Mouse (Mus musculus) bone marrow macrophage, adult 2 months (primary cell): ENCODE results near the gene Igsf8. TPM values are rescaled to one million over a fixed set of nuclear protein-coding genes. Genes with fewer than 3 reads are reported as not detected.

Experiments
- H3K27ac ChIP-seq: 2 replicates; pipeline ENCODE4 v1.5.1; 2012; ENCODE audit warnings: low read depth, low read length; ENCODE audit not compliant: insufficient read depth
- H3K4me1 ChIP-seq: 2 replicates; pipeline ENCODE4 v1.6.1; 2012; ENCODE audit warnings: low read length; ENCODE audit not compliant: control insufficient read depth, insufficient read depth
- H3K4me3 ChIP-seq: 2 replicates; pipeline ENCODE4 v1.5.1; 2012; ENCODE audit warnings: mild to moderate bottlenecking, low read length, moderate library complexity; ENCODE audit not compliant: insufficient read depth
- CTCF ChIP-seq: IDR thresholded peaks from 2 replicates; pipeline ENCODE4 v1.5.1; 2012; ENCODE audit warnings: low read depth, mild to moderate bottlenecking, low read length, moderate library complexity
- POLR2A ChIP-seq: IDR thresholded peaks from 2 replicates; pipeline ENCODE4 v1.6.1; 2012; ENCODE audit warnings: mild to moderate bottlenecking, low read depth, low read length, borderline replicate concordance
- polyA plus RNA-seq: library from polyadenylated mRNA; stranded (reverse); fragments of >200 nt; gene quantifications from 2 replicates; pipeline ENCODE4 v1.2.4, GENCODE M21; 2012; ENCODE audit not compliant: missing spikeins, insufficient read depth, insufficient read length

The Igsf8 gene
- polyA plus RNA-seq, 1 experiment, result 90.3 TPM

- H3K4me1 ChIP-seq, result peaks cover 6% of the 10 kb centered on the region
- H3K4me3 ChIP-seq, result peak within 1 kb of the TSS; percentile 51
- no peak for TF ChIP-seq CTCF
- no peak for TF ChIP-seq POLR2A
- no peak within 1 kb of the TSS for H3K27ac ChIP-seq
Measured at GRCm38 (mm10) chr1:172340729-172341321, 79.4 kb downstream of the Igsf8 start, which contains the start of gene Kcnj10. TSS of gene Kcnj10 (plus strand) at chr1:172341210.

GRCm38 (mm10) chr1:172341386-172341785, 79.9 kb downstream of the Igsf8 start:
- no peak for TF ChIP-seq CTCF
- H3K4me1 ChIP-seq, result peaks cover 7% of the 10 kb centered on the region
- no peak overlapping the region; the same call in 1 of the 2 replicates for H3K4me3 ChIP-seq
- no peak overlapping the region for H3K27ac ChIP-seq

- H3K4me3 ChIP-seq, result no peak overlapping the region
- TF ChIP-seq CTCF (no peak), POLR2A (no peak)
- H3K27ac ChIP-seq, result no peak overlapping the region
- peaks cover 19% of the 10 kb centered on the region for H3K4me1 ChIP-seq
Measured at GRCm38 (mm10) chr1:172342729-172343128, 81.3 kb downstream of the Igsf8 start.

- TF ChIP-seq CTCF, result no peak
- TF ChIP-seq POLR2A, result no peak
- no peak overlapping the region for H3K27ac ChIP-seq
- H3K4me1 ChIP-seq, result peaks cover 30% of the 10 kb centered on the region
- no peak overlapping the region for H3K4me3 ChIP-seq
Measured at GRCm38 (mm10) chr1:172343914-172344313, 82.5 kb downstream of the Igsf8 start.

GRCm38 (mm10) chr1:172344820-172345219, 83.4 kb downstream of the Igsf8 start:
- Histone ChIP-seq H3K4me3 (no peak overlapping the region), H3K4me1 (peaks cover 31% of the 10 kb centered on the region), H3K27ac (no peak overlapping the region)
- TF ChIP-seq POLR2A, result no peak

GRCm38 (mm10) chr1:172346707-172347106, 85.3 kb downstream of the Igsf8 start:
- H3K4me1 ChIP-seq, result peaks cover 37% of the 10 kb centered on the region
- TF ChIP-seq CTCF (no peak), POLR2A (no peak)
- peak overlapping the region; percentile 94 for H3K27ac ChIP-seq

GRCm38 (mm10) chr1:172347382-172347781, 85.9 kb downstream of the Igsf8 start:
- no peak for TF ChIP-seq CTCF
- no peak for TF ChIP-seq POLR2A
- Histone ChIP-seq H3K4me3 (no peak overlapping the region), H3K27ac (peak overlapping the region; percentile 94), H3K4me1 (peaks cover 43% of the 10 kb centered on the region)

More at GRCm38 (mm10) chr1:172346707-172347106, 85.3 kb downstream of the Igsf8 start:
- H3K4me3 ChIP-seq, result no peak overlapping the region

GRCm38 (mm10) chr1:172349504-172349903, 88.1 kb downstream of the Igsf8 start:
- no peak overlapping the region for H3K27ac ChIP-seq
- TF ChIP-seq POLR2A, result no peak
- no peak for TF ChIP-seq CTCF
- peaks cover 53% of the 10 kb centered on the region for H3K4me1 ChIP-seq
- H3K4me3 ChIP-seq, result no peak overlapping the region

- H3K27ac ChIP-seq, result no peak overlapping the region
- no peak overlapping the region for H3K4me3 ChIP-seq
- H3K4me1 ChIP-seq, result peaks cover 53% of the 10 kb centered on the region
- no peak for TF ChIP-seq POLR2A
- TF ChIP-seq CTCF, result no peak
Measured at GRCm38 (mm10) chr1:172349916-172350812, 88.7 kb downstream of the Igsf8 start.

GRCm38 (mm10) chr1:172352001-172352400, 90.6 kb downstream of the Igsf8 start:
- H3K4me1 ChIP-seq, result peaks cover 40% of the 10 kb centered on the region
- TF ChIP-seq POLR2A, result no peak
- no peak for TF ChIP-seq CTCF
- H3K4me3 ChIP-seq, result no peak overlapping the region
- peak overlapping the region; percentile 68 for H3K27ac ChIP-seq
